Mouse (Mus musculus) bone marrow macrophage, adult 2 months (primary cell): ENCODE data around the gene Pttg1ip.

Experiments
- CTCF ChIP-seq: IDR thresholded peaks from 2 replicates; pipeline ENCODE4 v1.5.1; 2012; ENCODE audit warnings: low read depth, mild to moderate bottlenecking, low read length, moderate library complexity
- POLR2A ChIP-seq: IDR thresholded peaks from 2 replicates; pipeline ENCODE4 v1.6.1; 2012; ENCODE audit warnings: mild to moderate bottlenecking, low read depth, low read length, borderline replicate concordance

DNA sequence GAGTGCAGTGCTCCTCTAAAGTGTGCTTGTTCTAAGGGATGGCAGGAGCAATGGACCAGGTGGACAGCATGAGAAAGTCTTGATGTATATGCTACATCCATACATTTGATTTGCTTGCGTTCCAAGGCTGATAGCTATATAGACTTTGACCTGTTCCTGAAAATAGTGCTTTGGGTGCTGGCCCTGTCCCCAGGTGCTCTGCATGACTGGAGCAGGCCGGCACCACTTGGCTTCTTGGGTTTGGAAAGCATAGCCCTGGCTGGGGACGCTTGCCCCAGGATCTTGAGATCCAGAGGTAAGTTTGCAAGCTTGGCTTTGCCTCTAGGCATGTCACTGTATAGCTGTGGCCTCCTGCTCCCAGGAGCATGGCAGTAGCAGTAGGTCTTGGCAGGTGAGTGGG lies 5.1 kb downstream of the Pttg1ip start:
- TF ChIP-seq POLR2A, result no peak
- TF ChIP-seq CTCF, result no peak
